Mouse (Mus musculus) cerebellum, adult 2 months (tissue): Measurements from ENCODE around the gene Mpi. TPM values are rescaled to one million over a fixed set of nuclear protein-coding genes. Genes with fewer than 3 reads are reported as not detected.

Source experiments
- DNase-seq, 2 experiments: peaks; one replicate each; pipeline ENCODE4 v3.0.0; 2021
- H3K27ac ChIP-seq: fragments of 200-500 bp; 2 replicates; pipeline ENCODE4 v1.5.1; 2012; ENCODE audit warnings: low read length, control low read depth, inconsistent platforms; ENCODE audit not compliant: insufficient read depth
- H3K27me3 ChIP-seq: fragments of 200-500 bp; 2 replicates; pipeline ENCODE4 v1.6.1; 2012; ENCODE audit warnings: inconsistent platforms, mild to moderate bottlenecking, low read length, moderate library complexity; ENCODE audit not compliant: control insufficient read depth, insufficient read depth
- H3K4me1 ChIP-seq: fragments of 200-500 bp; 2 replicates; pipeline ENCODE4 v1.6.1; 2011; ENCODE audit warnings: low read length; ENCODE audit not compliant: control insufficient read depth, insufficient read depth
- H3K4me3 ChIP-seq: fragments of 200-500 bp; replicated peaks from 2 replicates; pipeline ENCODE3; 2011; ENCODE audit warnings: mild to moderate bottlenecking, low read depth, low read length, control low read depth; ENCODE audit not compliant: insufficient read depth
- CTCF ChIP-seq: fragments of 200-500 bp; IDR thresholded peaks from 2 replicates; pipeline ENCODE4 v1.5.1; 2011; ENCODE audit warnings: low read depth, mild to moderate bottlenecking, control low read depth, low read length, moderate library complexity, borderline replicate concordance; ENCODE audit not compliant: insufficient read depth
- POLR2A ChIP-seq: fragments of 200-500 bp; IDR thresholded peaks from 2 replicates; pipeline ENCODE4 v1.6.1; 2011; ENCODE audit warnings: low read length, control low read depth, borderline replicate concordance; ENCODE audit not compliant: insufficient read depth
- WGBS: fragments of 180-500 bp; shearing (Covaris S2); methylation state at CpG from one replicate; pipeline ENCODE4 v1.1.7; 2018; 5-methylcytosine and 5-hydroxymethylcytosine counted together
- polyA plus RNA-seq: library from polyadenylated mRNA; depleted of rRNA; stranded (reverse); fragments of >200 nt; gene quantifications from 2 replicates; pipeline ENCODE4 v1.2.3, GENCODE M21; 2012; rRNA removed

Gene Mpi
- polyA plus RNA-seq, 1 experiment, result 95.1 TPM

DNA sequence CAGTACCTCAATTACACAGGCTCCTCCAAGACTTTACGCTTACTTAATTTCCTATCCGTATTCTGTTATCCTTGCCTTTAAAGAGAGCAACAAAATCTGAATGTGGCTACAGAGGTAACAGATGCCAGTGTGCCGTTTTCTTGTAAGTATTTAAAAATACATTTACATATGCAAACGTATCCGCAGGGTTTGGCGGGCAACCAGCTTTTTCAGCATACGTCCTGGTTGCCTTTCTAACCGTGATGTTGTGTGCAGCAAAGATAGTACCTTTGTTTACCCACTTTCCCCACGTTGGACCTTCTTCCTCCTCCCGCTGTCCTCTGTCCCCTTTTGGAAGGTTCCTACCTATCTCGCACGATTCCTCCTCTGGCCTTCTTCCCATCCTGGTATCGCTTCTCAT, 51.1 kb downstream of the Mpi start:
- no peak for DNase-seq
- no peaks in the 10 kb centered on the region; the same call in 1 of the 2 replicates for H3K27me3 ChIP-seq
- no peak overlapping the region for H3K4me3 ChIP-seq
- TF ChIP-seq POLR2A (no peak), CTCF (no peak)
- H3K27ac ChIP-seq, result no peak overlapping the region
- 24% methylated on average over 13 of the region's 13 CpGs for WGBS
- H3K4me1 ChIP-seq, result peaks cover 3% of the 10 kb centered on the region; the same call in 1 of the 2 replicates

DNA sequence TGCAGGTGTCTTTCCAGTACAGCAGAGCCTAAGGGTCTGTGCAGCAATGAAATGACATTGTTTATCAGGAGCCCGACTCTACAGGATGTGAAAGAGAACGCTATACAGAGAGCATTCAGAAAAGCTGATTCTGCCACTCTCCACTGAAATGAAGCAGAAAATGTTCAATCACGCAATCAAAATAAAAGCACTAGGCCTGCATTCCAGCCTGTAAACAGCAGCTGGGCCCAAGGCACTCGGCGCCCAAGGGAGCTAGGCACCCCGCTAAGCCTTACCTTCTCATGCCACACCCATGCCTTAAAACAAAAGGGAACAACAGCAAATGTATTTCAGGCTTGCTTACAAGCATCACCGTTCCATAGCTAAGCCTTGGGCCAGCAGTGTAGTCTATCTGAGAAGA, 54.0 kb downstream of the Mpi start:
- Histone ChIP-seq H3K4me1 (no peaks in the 10 kb centered on the region), H3K27me3 (no peaks in the 10 kb centered on the region; the same call in 1 of the 2 replicates), H3K4me3 (no peak overlapping the region), H3K27ac (no peak overlapping the region)
- 70% methylated on average over 7 of the region's 7 CpGs for WGBS
- DNase-seq, result no peak
- no peak for TF ChIP-seq POLR2A
- TF ChIP-seq CTCF, result no peak

DNA sequence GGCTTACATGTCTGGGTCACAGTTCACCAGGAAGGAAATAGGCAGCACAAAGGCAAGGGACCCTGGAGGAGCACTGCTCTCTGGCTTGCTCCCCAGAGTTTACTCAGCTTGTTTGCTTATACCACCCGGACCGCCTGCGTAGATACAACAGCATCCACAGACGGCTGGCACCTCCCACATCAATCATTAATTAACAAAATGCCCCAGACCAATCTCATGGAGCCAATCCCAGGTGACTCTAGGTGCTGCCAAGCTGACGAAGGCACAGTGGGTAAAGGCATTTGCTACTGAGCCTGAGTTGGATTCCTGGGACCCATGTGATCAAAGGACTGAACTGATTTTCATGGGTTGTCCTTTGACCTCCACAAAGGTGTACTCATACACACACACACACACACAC, 55.3 kb downstream of the Mpi start:
- no peak overlapping the region for H3K4me3 ChIP-seq
- no peak overlapping the region for H3K27ac ChIP-seq
- no peaks in the 10 kb centered on the region; the same call in 1 of the 2 replicates for H3K27me3 ChIP-seq
- no peak for DNase-seq
- TF ChIP-seq POLR2A (no peak), CTCF (no peak)
- WGBS, result 76% methylated on average over 5 of the region's 5 CpGs
- no peaks in the 10 kb centered on the region for H3K4me1 ChIP-seq

DNA sequence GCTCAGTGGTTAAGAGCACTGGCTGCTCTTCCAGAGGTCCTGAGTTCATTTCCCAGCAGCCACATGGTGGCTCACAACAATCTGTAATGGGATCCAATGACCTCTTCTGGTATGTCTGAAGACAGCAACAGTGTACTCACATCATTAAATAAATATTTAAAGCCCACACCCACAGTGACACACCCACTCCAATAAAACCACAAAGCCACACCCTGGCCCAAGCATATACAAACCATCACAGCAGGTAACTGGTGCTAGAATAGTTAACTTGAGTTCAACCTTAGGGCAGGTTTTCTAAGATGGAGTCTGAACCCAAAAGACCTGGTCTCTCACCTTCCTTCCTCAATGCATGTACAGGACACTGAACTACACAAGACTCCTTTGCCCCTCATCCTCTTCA, 57.6 kb downstream of the Mpi start:
- Histone ChIP-seq H3K27me3 (no peaks in the 10 kb centered on the region), H3K4me1 (no peaks in the 10 kb centered on the region), H3K27ac (no peak overlapping the region), H3K4me3 (no peak overlapping the region)
- DNase-seq, result no peak
- TF ChIP-seq POLR2A (no peak), CTCF (no peak)

Other genes with a start within 250 kb of the Mpi start
- 20.2 and 21.2 TPM in 2 replicates for gene Ppcdc, start 112.6 kb downstream of the Mpi start, polyA plus RNA-seq
- gene Scamp5, start 84.7 kb downstream of the Mpi start, polyA plus RNA-seq, result 353 and 360 TPM in 2 replicates
- 8.0 and 11.1 TPM in 2 replicates for gene Rpp25, start 48.7 kb downstream of the Mpi start, polyA plus RNA-seq
- gene Cox5a, start 31.5 kb downstream of the Mpi start, polyA plus RNA-seq, result 554 and 607 TPM in 2 replicates
- 10.9 and 11.0 TPM in 2 replicates for gene Fam219b, start 15.2 kb downstream of the Mpi start, polyA plus RNA-seq
- gene Scamp2, start 8.2 kb upstream of the Mpi start, polyA plus RNA-seq, result 35.5 and 38.8 TPM in 2 replicates
- 39.5 and 40.3 TPM in 2 replicates for gene Ulk3, start 36.7 kb upstream of the Mpi start, polyA plus RNA-seq
- 1.4 and 1.5 TPM in 2 replicates for gene Cplx3, start 53.5 kb upstream of the Mpi start, polyA plus RNA-seq
- gene Lman1l, start 68.0 kb upstream of the Mpi start, polyA plus RNA-seq, result 0.06 TPM in 1 of 2 replicates, not detected in the other
- gene Csk, start 100.9 kb upstream of the Mpi start, polyA plus RNA-seq, result 45.5 and 57.2 TPM in 2 replicates
- gene Cyp1a2, start 130.9 kb upstream of the Mpi start, polyA plus RNA-seq, result not detected in 2 replicates
- gene Cyp1a1, start 135.2 kb upstream of the Mpi start, polyA plus RNA-seq, result 0.10 and 0.11 TPM in 2 replicates
- gene Edc3, start 155.8 kb upstream of the Mpi start, polyA plus RNA-seq, result 16.1 TPM in 2 replicates
- gene Clk3, start 213.1 kb upstream of the Mpi start, polyA plus RNA-seq, result 144 TPM in 2 replicates